Mouse (Mus musculus): ENCODE measurements around the gene Ino80d. TPM values are rescaled to one million over a fixed set of nuclear protein-coding genes. Genes with fewer than 3 reads are reported as not detected.

The Ino80d gene
- total and polyA plus RNA-seq, 2 experiments from 2014 or later = 5.7 to 11.9 TPM

- DNase-seq = no peak
Measured at GRCm38 (mm10) chr1:63050866-63051265, 63.6 kb downstream of the Ino80d start.

GRCm38 (mm10) chr1:63049977-63050376 is 64.5 kb downstream of the Ino80d start:
- WGBS = 71% methylated on average over 3 of the region's 3 CpGs
- Histone ChIP-seq H3K36me3 (ENCODE audit: insufficient read depth) (peaks cover 4% of the 10 kb centered on the region; the same call in 1 of the 2 replicates), H3K9me3 (ENCODE audit: low read length) (no peaks in the 10 kb centered on the region), H3K9ac (no peak overlapping the region), H3K27me3 (ENCODE audit: insufficient read depth, low read length) (no peaks in the 10 kb centered on the region), H3K4me2 (ENCODE audit: low read depth) (no peak overlapping the region), H3K4me1 (ENCODE audit: insufficient read depth) (no peaks in the 10 kb centered on the region), H3K4me3 (ENCODE audit: low read depth, low read length) (no peak overlapping the region), H3K27ac (ENCODE audit: low read depth, low read length) (no peak overlapping the region)
- peak; percentile 32; the same call in 1 of the 2 replicates for ATAC-seq
- no peak for TF ChIP-seq CTCF (IDR thresholded peaks at IDR 0.05; ENCODE audit: low read depth)
- no peak for DNase-seq

More at GRCm38 (mm10) chr1:63050866-63051265, 63.6 kb downstream of the Ino80d start:
- H3K27ac ChIP-seq (ENCODE audit: low read depth, low read length) = no peak overlapping the region
- ATAC-seq = no peak
- no peaks in the 10 kb centered on the region for H3K27me3 ChIP-seq (ENCODE audit: insufficient read depth, low read length)
- no peak for TF ChIP-seq CTCF (IDR thresholded peaks at IDR 0.05; ENCODE audit: low read depth)
- 71% methylated on average over 8 of the region's 8 CpGs for WGBS
- no peaks in the 10 kb centered on the region for H3K9me3 ChIP-seq (ENCODE audit: low read length)
- H3K36me3 ChIP-seq (ENCODE audit: insufficient read depth) = peaks cover 4% of the 10 kb centered on the region; the same call in 1 of the 2 replicates
- no peak overlapping the region for H3K4me3 ChIP-seq (ENCODE audit: low read depth, low read length)
- H3K9ac ChIP-seq = no peak overlapping the region
- peaks cover 5% of the 10 kb centered on the region; the same call in 1 of the 2 replicates for H3K4me1 ChIP-seq (ENCODE audit: insufficient read depth)
- H3K4me2 ChIP-seq (ENCODE audit: low read depth) = no peak overlapping the region

GRCm38 (mm10) chr1:63047983-63048382 is 66.5 kb downstream of the Ino80d start:
- H3K4me1 ChIP-seq (ENCODE audit: insufficient read depth) = no peaks in the 10 kb centered on the region
- WGBS = 83% methylated on average over 6 of the region's 6 CpGs
- H3K9ac ChIP-seq = no peak overlapping the region
- no peak overlapping the region for H3K4me3 ChIP-seq (ENCODE audit: low read depth, low read length)
- no peak overlapping the region for H3K4me2 ChIP-seq (ENCODE audit: low read depth)
- no peak for DNase-seq
- TF ChIP-seq CTCF (IDR thresholded peaks at IDR 0.05; ENCODE audit: low read depth) = no peak
- no peaks in the 10 kb centered on the region for H3K9me3 ChIP-seq (ENCODE audit: low read length)
- no peak for ATAC-seq
- H3K27me3 ChIP-seq (ENCODE audit: insufficient read depth, low read length) = no peaks in the 10 kb centered on the region
- no peak overlapping the region for H3K27ac ChIP-seq (ENCODE audit: low read depth, low read length)
- peaks cover 4% of the 10 kb centered on the region; the same call in 1 of the 2 replicates for H3K36me3 ChIP-seq (ENCODE audit: insufficient read depth)

- H3K27ac ChIP-seq (ENCODE audit: low read depth, low read length) = no peak overlapping the region
- no peak for TF ChIP-seq CTCF (IDR thresholded peaks at IDR 0.05; ENCODE audit: low read depth)
- no peak overlapping the region for H3K4me3 ChIP-seq (ENCODE audit: low read depth, low read length)
- H3K9me3 ChIP-seq (ENCODE audit: low read length) = no peaks in the 10 kb centered on the region
- no peaks in the 10 kb centered on the region for H3K36me3 ChIP-seq (ENCODE audit: insufficient read depth)
- DNase-seq (no peak), ATAC-seq (no peak)
- H3K4me2 ChIP-seq (ENCODE audit: low read depth) = no peak overlapping the region
- no peaks in the 10 kb centered on the region for H3K27me3 ChIP-seq (ENCODE audit: insufficient read depth, low read length)
- 82% methylated on average over 3 of the region's 3 CpGs for WGBS
- H3K4me1 ChIP-seq (ENCODE audit: insufficient read depth) = no peaks in the 10 kb centered on the region
- no peak overlapping the region for H3K9ac ChIP-seq
Measured at GRCm38 (mm10) chr1:63032929-63033328, 81.5 kb downstream of the Ino80d start.

DNA sequence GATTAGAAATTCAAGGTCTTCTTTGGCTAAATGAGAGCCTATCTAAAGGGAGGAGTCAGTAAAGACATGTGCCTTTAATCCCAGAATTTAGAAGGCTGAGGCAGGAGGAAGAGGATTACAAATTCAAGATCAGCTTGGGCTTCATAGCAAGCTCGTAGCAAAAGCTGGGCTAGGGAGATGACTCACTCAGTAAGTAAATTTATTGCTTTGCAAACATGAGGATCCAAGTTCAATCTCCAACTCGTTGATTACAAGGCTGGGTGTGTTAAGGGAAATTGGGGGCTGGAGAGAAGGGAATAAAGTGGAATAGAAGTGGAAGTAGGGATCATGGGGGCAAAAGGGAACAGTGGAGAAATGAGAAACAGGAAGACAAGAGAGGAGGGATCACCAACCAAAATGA is 94.6 kb downstream of the Ino80d start:
- H3K4me1 ChIP-seq (ENCODE audit: insufficient read depth) = no peaks in the 10 kb centered on the region
- 67% methylated on average over 2 of the region's 2 CpGs for WGBS
- TF ChIP-seq CTCF (IDR thresholded peaks at IDR 0.05; ENCODE audit: low read depth) = no peak

GRCm38 (mm10) chr1:63005013-63005646 is 109.3 kb downstream of the Ino80d start:
- no peak overlapping the region for H3K4me3 ChIP-seq (ENCODE audit: low read depth, low read length)
- H3K27me3 ChIP-seq (ENCODE audit: insufficient read depth, low read length) = no peaks in the 10 kb centered on the region
- H3K36me3 ChIP-seq (ENCODE audit: insufficient read depth) = no peaks in the 10 kb centered on the region
- no peak for ATAC-seq
- TF ChIP-seq CTCF (IDR thresholded peaks at IDR 0.05; ENCODE audit: low read depth) = no peak
- no peak overlapping the region for H3K27ac ChIP-seq (ENCODE audit: low read depth, low read length)
- no peaks in the 10 kb centered on the region for H3K9me3 ChIP-seq (ENCODE audit: low read length)
- no peak for DNase-seq
- no peak overlapping the region for H3K9ac ChIP-seq
- 62% methylated on average over 12 of the region's 12 CpGs for WGBS
- no peaks in the 10 kb centered on the region for H3K4me1 ChIP-seq (ENCODE audit: insufficient read depth)
- no peak overlapping the region for H3K4me2 ChIP-seq (ENCODE audit: low read depth)

More for the DNA sequence above, 94.6 kb downstream of the Ino80d start:
- H3K9ac ChIP-seq = no peak overlapping the region
- ATAC-seq = no peak
- H3K4me2 ChIP-seq (ENCODE audit: low read depth) = no peak overlapping the region
- no peak overlapping the region for H3K27ac ChIP-seq (ENCODE audit: low read depth, low read length)
- DNase-seq = no peak
- no peaks in the 10 kb centered on the region for H3K9me3 ChIP-seq (ENCODE audit: low read length)
- H3K27me3 ChIP-seq (ENCODE audit: insufficient read depth, low read length) = no peaks in the 10 kb centered on the region
- H3K4me3 ChIP-seq (ENCODE audit: low read depth, low read length) = no peak overlapping the region
- no peaks in the 10 kb centered on the region for H3K36me3 ChIP-seq (ENCODE audit: insufficient read depth)

GRCm38 (mm10) chr1:63001874-63002273 is 112.6 kb downstream of the Ino80d start:
- no peak for ATAC-seq
- TF ChIP-seq CTCF (IDR thresholded peaks at IDR 0.05; ENCODE audit: low read depth) = no peak
- no peaks in the 10 kb centered on the region for H3K9me3 ChIP-seq (ENCODE audit: low read length)
- H3K27me3 ChIP-seq (ENCODE audit: insufficient read depth, low read length) = no peaks in the 10 kb centered on the region
- no peaks in the 10 kb centered on the region for H3K4me1 ChIP-seq (ENCODE audit: insufficient read depth)
- H3K4me2 ChIP-seq (ENCODE audit: low read depth) = no peak overlapping the region
- H3K36me3 ChIP-seq (ENCODE audit: insufficient read depth) = no peaks in the 10 kb centered on the region
- no peak overlapping the region for H3K4me3 ChIP-seq (ENCODE audit: low read depth, low read length)
- WGBS = 81% methylated on average over 3 of the region's 3 CpGs
- no peak for DNase-seq
- no peak overlapping the region for H3K9ac ChIP-seq
- no peak overlapping the region for H3K27ac ChIP-seq (ENCODE audit: low read depth, low read length)

All from forebrain, postnatal 0 days (tissue).